Mouse (Mus musculus): ENCODE measurements around the gene Mphosph6. TPM values are rescaled to one million over a fixed set of nuclear protein-coding genes. Genes with fewer than 3 reads are reported as not detected.

The Mphosph6 gene
- polyA plus RNA-seq, 1 experiment from 2014 or later: 32.2 TPM

DNA sequence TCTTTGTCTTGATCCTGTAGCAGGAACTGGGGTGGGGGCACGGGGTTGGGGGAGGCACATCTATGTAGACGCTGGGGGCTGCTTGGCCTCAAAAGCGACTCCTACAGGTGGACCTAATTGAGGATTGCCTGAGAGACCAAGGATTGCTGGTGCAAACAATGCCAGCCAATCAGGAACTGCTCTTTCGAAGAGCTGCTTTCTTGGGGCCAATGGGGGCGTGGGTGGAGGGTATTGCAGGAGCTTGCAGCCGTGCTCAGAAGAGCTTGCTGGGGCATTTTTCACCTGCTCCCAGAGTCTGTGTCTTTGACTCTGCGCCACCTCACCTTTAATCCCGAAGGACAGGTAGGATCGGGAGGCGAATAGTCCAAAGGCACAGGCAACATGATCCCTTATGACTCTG lies 26.1 kb downstream of the Mphosph6 start:
- no peak overlapping the region for H3K27ac ChIP-seq (ENCODE audit: low read length)
- H3K9ac ChIP-seq (replicated peaks; ENCODE audit: low read depth): no peak overlapping the region
- no peak overlapping the region for H3K4me2 ChIP-seq (replicated peaks; ENCODE audit: low read depth, low read length)
- no peaks in the 10 kb centered on the region for H3K4me1 ChIP-seq (ENCODE audit: insufficient read depth, low read depth, low read length)
- 44% methylated on average over 10 of the region's 10 CpGs for WGBS
- no peak overlapping the region for H3K4me3 ChIP-seq (ENCODE audit: low read depth, low read length)
- DNase-seq (ENCODE audit: low spot score) (no peak), ATAC-seq (no peak)
- H3K36me3 ChIP-seq (ENCODE audit: insufficient read depth, low read length): no peaks in the 10 kb centered on the region
- TF ChIP-seq EP300 (IDR thresholded peaks at IDR 0.05) (no peak), CTCF (IDR thresholded peaks at IDR 0.05) (no peak)
- no peaks in the 10 kb centered on the region for H3K9me3 ChIP-seq (ENCODE audit: low read length)
- no peaks in the 10 kb centered on the region for H3K27me3 ChIP-seq (replicated peaks; ENCODE audit: insufficient read depth, low read length)

DNA sequence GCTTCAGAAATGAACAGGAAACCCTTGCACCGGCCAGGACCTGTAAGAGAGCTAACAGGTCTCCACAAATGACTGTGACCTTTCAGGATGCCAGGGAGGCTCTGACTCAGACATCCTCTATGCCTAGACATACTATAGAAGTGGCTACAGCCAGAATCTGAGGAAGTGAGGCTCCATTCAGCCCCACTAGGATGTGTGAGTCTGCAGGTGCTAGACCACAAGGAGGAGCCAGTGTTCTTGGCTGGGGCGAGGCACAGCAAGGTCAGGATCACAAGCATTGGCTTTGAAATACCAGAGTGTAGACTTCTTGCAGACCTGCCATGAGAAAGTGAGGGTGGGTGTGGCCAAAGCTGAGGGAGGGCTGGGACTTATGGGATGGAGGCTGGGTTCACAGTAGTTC lies 29.1 kb downstream of the Mphosph6 start:
- H3K4me3 ChIP-seq (ENCODE audit: low read depth, low read length): no peak overlapping the region
- DNase-seq (ENCODE audit: low spot score): peak; percentile 31
- no peaks in the 10 kb centered on the region for H3K27me3 ChIP-seq (replicated peaks; ENCODE audit: insufficient read depth, low read length)
- H3K4me1 ChIP-seq (ENCODE audit: insufficient read depth, low read depth, low read length): no peaks in the 10 kb centered on the region
- no peak overlapping the region for H3K27ac ChIP-seq (ENCODE audit: low read length)
- no peaks in the 10 kb centered on the region for H3K9me3 ChIP-seq (ENCODE audit: low read length)
- peak; percentile 32 for ATAC-seq
- no peaks in the 10 kb centered on the region for H3K36me3 ChIP-seq (ENCODE audit: insufficient read depth, low read length)
- WGBS: 50% methylated on average over 2 of the region's 2 CpGs
- no peak overlapping the region for H3K4me2 ChIP-seq (replicated peaks; ENCODE audit: low read depth, low read length)
- no peak overlapping the region for H3K9ac ChIP-seq (replicated peaks; ENCODE audit: low read depth)
- TF ChIP-seq CTCF (IDR thresholded peaks at IDR 0.05) (peak; percentile 54), EP300 (IDR thresholded peaks at IDR 0.05) (no peak)

DNA sequence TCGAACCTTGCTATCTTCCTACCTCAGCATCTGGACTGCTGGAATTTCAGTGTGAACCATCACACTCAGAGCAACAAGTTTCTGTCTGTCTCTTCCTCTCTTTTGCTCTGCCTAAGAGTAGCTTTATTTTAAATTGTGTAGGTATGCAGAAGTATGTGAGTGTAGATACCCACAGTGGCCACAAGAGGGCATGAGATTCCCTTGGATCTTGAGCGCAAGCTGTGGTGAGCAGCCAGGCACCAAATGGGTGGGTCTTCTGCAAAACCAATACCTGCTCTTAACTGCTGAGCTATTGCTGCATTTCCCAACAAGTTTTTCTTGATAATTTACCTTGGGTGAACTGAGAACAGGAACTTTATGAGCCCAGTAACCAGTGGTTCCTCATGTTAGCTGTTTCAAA lies 29.6 kb downstream of the Mphosph6 start:
- TF ChIP-seq CTCF (IDR thresholded peaks at IDR 0.05) (peak; percentile 82), EP300 (IDR thresholded peaks at IDR 0.05) (no peak)
- Histone ChIP-seq H3K4me1 (ENCODE audit: insufficient read depth, low read depth, low read length) (no peaks in the 10 kb centered on the region), H3K9ac (replicated peaks; ENCODE audit: low read depth) (no peak overlapping the region), H3K9me3 (ENCODE audit: low read length) (no peaks in the 10 kb centered on the region), H3K4me3 (ENCODE audit: low read depth, low read length) (no peak overlapping the region), H3K27me3 (replicated peaks; ENCODE audit: insufficient read depth, low read length) (no peaks in the 10 kb centered on the region), H3K27ac (ENCODE audit: low read length) (no peak overlapping the region), H3K36me3 (ENCODE audit: insufficient read depth, low read length) (no peaks in the 10 kb centered on the region), H3K4me2 (replicated peaks; ENCODE audit: low read depth, low read length) (no peak overlapping the region)
- no peak; the same call in 1 of the 2 replicates for ATAC-seq
- peak; percentile 44 for DNase-seq (ENCODE audit: low spot score)
- WGBS: 59% methylated on average over 2 of the region's 2 CpGs

DNA sequence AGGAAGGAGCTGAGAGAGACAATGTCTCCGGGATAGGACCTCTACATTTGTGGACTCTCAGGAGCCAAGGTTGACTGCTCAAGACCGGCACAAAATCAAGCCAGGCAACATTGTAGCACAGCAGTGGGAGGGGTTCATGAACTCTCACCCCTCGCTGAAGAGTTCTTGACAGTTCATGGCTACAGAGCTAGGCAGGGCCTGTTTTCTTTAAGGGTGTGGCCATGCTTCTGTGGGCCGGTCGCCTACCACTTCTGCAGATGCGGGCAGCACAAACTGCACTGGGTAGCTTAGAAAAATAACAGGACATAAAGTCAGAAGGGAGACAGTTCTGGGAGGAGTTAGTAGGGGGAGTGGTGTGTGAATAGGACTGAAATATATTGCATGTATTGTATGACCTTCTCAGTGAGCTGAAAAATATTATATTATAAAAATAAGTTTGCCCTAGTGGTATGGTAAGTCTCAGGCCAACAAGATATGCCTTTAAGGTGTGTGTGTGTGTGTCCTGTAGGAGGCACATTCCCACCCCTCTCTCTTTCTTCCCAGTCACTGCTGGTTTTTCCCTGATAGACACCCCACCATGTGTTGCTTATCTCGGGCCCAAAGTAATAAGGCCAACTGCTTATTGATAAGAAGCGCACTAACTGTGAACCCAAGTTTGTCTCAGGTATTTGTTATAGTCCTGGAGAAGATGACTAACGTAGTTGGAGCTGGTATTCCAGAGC lies 30.5 kb downstream of the Mphosph6 start:
- Histone ChIP-seq H3K4me1 (ENCODE audit: insufficient read depth, low read depth, low read length) (no peaks in the 10 kb centered on the region), H3K4me3 (ENCODE audit: low read depth, low read length) (no peak overlapping the region), H3K27ac (ENCODE audit: low read length) (no peak overlapping the region), H3K9ac (replicated peaks; ENCODE audit: low read depth) (no peak overlapping the region), H3K4me2 (replicated peaks; ENCODE audit: low read depth, low read length) (no peak overlapping the region), H3K9me3 (ENCODE audit: low read length) (no peaks in the 10 kb centered on the region), H3K27me3 (replicated peaks; ENCODE audit: insufficient read depth, low read length) (no peaks in the 10 kb centered on the region), H3K36me3 (ENCODE audit: insufficient read depth, low read length) (no peaks in the 10 kb centered on the region)
- ATAC-seq: no peak
- WGBS: 59% methylated on average over 9 of the region's 9 CpGs
- DNase-seq (ENCODE audit: low spot score): no peak
- no peak for TF ChIP-seq EP300 (IDR thresholded peaks at IDR 0.05)
- no peak for TF ChIP-seq CTCF (IDR thresholded peaks at IDR 0.05)

DNA sequence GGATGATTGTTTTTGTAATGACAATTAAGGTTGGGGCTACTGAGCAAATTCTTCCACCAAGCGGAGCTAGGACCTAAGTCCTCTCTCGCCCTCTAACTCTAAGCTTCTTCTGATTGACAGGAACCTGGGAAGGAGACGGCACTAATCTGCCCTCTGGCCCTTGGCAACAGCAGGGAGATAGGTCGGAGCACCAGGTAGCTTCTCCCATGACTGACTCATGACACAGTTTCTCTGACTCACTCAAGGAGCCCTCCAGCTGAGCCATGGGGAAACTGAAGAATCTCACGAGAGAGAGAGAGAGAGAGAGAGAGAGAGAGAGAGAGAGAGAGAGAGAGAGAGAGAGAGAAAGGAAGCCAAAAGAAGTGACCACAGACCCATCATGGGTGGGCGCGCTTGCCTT lies 32.8 kb downstream of the Mphosph6 start:
- 71% methylated on average over 7 of the region's 7 CpGs for WGBS
- no peak for TF ChIP-seq CTCF (IDR thresholded peaks at IDR 0.05)

DNA sequence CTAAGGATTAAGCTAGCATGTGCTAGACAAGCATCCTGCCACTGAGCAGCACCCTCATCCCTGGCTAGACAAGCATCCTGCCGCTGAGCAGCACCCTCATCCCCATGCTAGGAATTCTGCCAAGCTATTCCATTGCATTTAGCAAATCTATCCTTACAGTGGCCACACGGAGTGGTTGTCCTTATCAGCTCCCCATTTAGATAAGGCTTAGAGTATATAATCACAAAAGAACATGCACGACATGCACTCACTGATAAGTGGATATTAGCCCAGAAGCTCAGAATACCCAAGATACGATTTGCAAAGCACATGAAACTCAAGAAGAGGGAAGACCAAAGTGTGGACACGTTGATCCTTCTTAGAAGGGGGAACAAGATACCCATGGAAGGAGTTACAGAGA lies 35.8 kb downstream of the Mphosph6 start:
- TF ChIP-seq CTCF (IDR thresholded peaks at IDR 0.05) (no peak), EP300 (IDR thresholded peaks at IDR 0.05) (no peak)
- no peak overlapping the region for H3K27ac ChIP-seq (ENCODE audit: low read length)
- ATAC-seq: no peak

More for the DNA sequence above, 32.8 kb downstream of the Mphosph6 start:
- Histone ChIP-seq H3K4me1 (ENCODE audit: insufficient read depth, low read depth, low read length) (no peaks in the 10 kb centered on the region), H3K9ac (replicated peaks; ENCODE audit: low read depth) (no peak overlapping the region), H3K27me3 (replicated peaks; ENCODE audit: insufficient read depth, low read length) (no peaks in the 10 kb centered on the region), H3K4me3 (ENCODE audit: low read depth, low read length) (no peak overlapping the region), H3K27ac (ENCODE audit: low read length) (no peak overlapping the region), H3K36me3 (ENCODE audit: insufficient read depth, low read length) (no peaks in the 10 kb centered on the region), H3K9me3 (ENCODE audit: low read length) (no peaks in the 10 kb centered on the region), H3K4me2 (replicated peaks; ENCODE audit: low read depth, low read length) (no peak overlapping the region)
- DNase-seq (ENCODE audit: low spot score) (no peak), ATAC-seq (no peak)

More for the DNA sequence above, 35.8 kb downstream of the Mphosph6 start:
- Histone ChIP-seq H3K36me3 (ENCODE audit: insufficient read depth, low read length) (no peaks in the 10 kb centered on the region), H3K4me2 (replicated peaks; ENCODE audit: low read depth, low read length) (no peak overlapping the region), H3K4me3 (ENCODE audit: low read depth, low read length) (no peak overlapping the region), H3K27me3 (replicated peaks; ENCODE audit: insufficient read depth, low read length) (no peaks in the 10 kb centered on the region), H3K9ac (replicated peaks; ENCODE audit: low read depth) (no peak overlapping the region), H3K9me3 (ENCODE audit: low read length) (no peaks in the 10 kb centered on the region), H3K4me1 (ENCODE audit: insufficient read depth, low read depth, low read length) (no peaks in the 10 kb centered on the region)
- 13% methylated on average over 5 of the region's 5 CpGs for WGBS
- DNase-seq (ENCODE audit: low spot score): no peak
